Mouse (Mus musculus) heart, embryonic 14.5 days (tissue): ENCODE measurements around the gene Cuedc1. TPM values are rescaled to one million over a fixed set of nuclear protein-coding genes. Genes with fewer than 3 reads are reported as not detected.

Experiments
- ATAC-seq: fragments of 200-750 bp; cut with Nextera tagmentation; 2 replicates; pipeline ENCODE4 v1.8.0; 2017; ENCODE audit warnings: low read depth, moderate TSS enrichment; ENCODE audit not compliant: insufficient number of reproducible peaks, insufficient read depth, low FRiP score
- H3K27ac ChIP-seq, 2 experiments: fragments of 200-500 bp in 1 of 2; fragments of 300-500 bp in 1 of 2; sonication (generic) in 1 of 2; replicated peaks in 1 of 2; 2 replicates each; pipeline ENCODE4 v1.5.1; 2012 to 2014; ENCODE audit warnings: low read depth in 2 of 2, low read length in 2 of 2, control low read depth in 1 of 2, mild to moderate bottlenecking in 1 of 2, mixed read lengths in 1 of 2; ENCODE audit not compliant: control insufficient read depth in 1 of 2, insufficient read depth in 1 of 2
- H3K27me3 ChIP-seq: fragments of 300-500 bp; sonication (generic); 2 replicates; pipeline ENCODE4 v1.6.1; 2014; ENCODE audit warnings: mild to moderate bottlenecking, low read length, control low read depth; ENCODE audit not compliant: control insufficient read depth, insufficient read depth
- H3K36me3 ChIP-seq: fragments of 300-500 bp; sonication (generic); 2 replicates; pipeline ENCODE4 v1.6.1; 2014; ENCODE audit warnings: mild to moderate bottlenecking, control low read depth, low read length, mixed read lengths; ENCODE audit not compliant: control insufficient read depth, insufficient read depth
- H3K4me1 ChIP-seq, 2 experiments: fragments of 200-500 bp in 1 of 2; fragments of 300-500 bp in 1 of 2; sonication (generic) in 1 of 2; 2 replicates each; pipeline ENCODE4 v1.6.1; 2012 to 2014; ENCODE audit warnings: low read length in 2 of 2, control low read depth in 1 of 2, mixed read lengths in 1 of 2; ENCODE audit not compliant: control insufficient read depth in 2 of 2, insufficient read depth in 2 of 2
- H3K4me2 ChIP-seq: fragments of 300-500 bp; sonication (generic); 2 replicates; pipeline ENCODE4 v1.6.1; 2014; ENCODE audit warnings: mild to moderate bottlenecking, low read length
- H3K4me3 ChIP-seq, 2 experiments: fragments of 200-500 bp in 1 of 2; fragments of 300-500 bp in 1 of 2; sonication (generic) in 1 of 2; 2 replicates each; pipeline ENCODE4 v1.5.1; 2012 to 2014; ENCODE audit warnings: low read length in 2 of 2, mild to moderate bottlenecking in 2 of 2, control low read depth in 1 of 2, low read depth in 1 of 2, moderate library complexity in 1 of 2; ENCODE audit not compliant: control insufficient read depth in 1 of 2, insufficient read depth in 1 of 2
- H3K9ac ChIP-seq: fragments of 300-500 bp; sonication (generic); 2 replicates; pipeline ENCODE4 v1.6.1; 2014; ENCODE audit warnings: mild to moderate bottlenecking, low read length
- H3K9me3 ChIP-seq: fragments of 300-500 bp; sonication (generic); 2 replicates; pipeline ENCODE4 v1.6.1; 2016; ENCODE audit warnings: low read length, control low read depth; ENCODE audit not compliant: control insufficient read depth
- WGBS: fragments of 180-500 bp; shearing (Covaris S2); extraction: QIAGEN DNeasy Blood & Tissue Kit; methylation state at CpG from one replicate; pipeline ENCODE4 v1.1.7; 2014; 5-methylcytosine and 5-hydroxymethylcytosine counted together
- polyA plus RNA-seq: library from polyadenylated mRNA; unstranded; fragments of >200 nt; fragmentation: Nextera tagmentation; extraction: Ambion mirVana; gene quantifications from 2 replicates; pipeline ENCODE4 v1.2.1, GENCODE M21; 2014

Gene Cuedc1
- polyA plus RNA-seq, 1 experiment from 2014 or later = 17.0 TPM

DNA sequence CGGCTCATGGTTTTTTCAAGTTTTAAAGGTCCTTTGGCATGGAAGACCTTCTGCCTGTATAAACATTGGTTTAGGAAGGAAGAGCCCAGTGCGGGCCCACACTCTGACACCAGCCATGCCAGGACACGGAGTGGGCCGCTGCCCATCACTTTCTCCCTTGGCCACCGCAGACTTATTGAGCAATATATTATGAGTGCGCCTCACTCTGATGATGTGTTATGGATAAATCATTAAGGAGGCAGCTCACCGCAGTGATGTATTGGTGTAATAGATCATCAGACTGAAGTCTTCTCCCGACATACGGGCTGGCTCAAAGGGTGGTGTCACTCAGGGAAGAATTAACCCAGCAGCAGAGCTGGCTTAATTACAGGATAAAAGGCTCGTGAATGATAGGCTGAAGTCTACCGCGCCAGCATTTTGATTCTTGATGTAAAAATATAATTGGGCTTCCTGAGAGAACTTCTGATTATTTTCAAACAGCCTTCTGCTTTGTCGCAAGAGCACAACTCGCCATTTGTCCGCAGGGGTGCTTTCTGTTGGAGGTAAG, 124.1 kb downstream of the Cuedc1 start:
- Histone ChIP-seq H3K4me3 (no peak overlapping the region), H3K4me2 (no peak overlapping the region), H3K36me3 (no peaks in the 10 kb centered on the region), H3K4me1 (peaks cover 0 to 7% of the 10 kb centered on the region in 2 experiments; a peak in 2 of 4 replicates), H3K9ac (no peak overlapping the region), H3K27ac (no peak overlapping the region), H3K27me3 (no peaks in the 10 kb centered on the region), H3K9me3 (no peaks in the 10 kb centered on the region)
- no peak for ATAC-seq
- 88% methylated on average over 15 of the region's 15 CpGs for WGBS

DNA sequence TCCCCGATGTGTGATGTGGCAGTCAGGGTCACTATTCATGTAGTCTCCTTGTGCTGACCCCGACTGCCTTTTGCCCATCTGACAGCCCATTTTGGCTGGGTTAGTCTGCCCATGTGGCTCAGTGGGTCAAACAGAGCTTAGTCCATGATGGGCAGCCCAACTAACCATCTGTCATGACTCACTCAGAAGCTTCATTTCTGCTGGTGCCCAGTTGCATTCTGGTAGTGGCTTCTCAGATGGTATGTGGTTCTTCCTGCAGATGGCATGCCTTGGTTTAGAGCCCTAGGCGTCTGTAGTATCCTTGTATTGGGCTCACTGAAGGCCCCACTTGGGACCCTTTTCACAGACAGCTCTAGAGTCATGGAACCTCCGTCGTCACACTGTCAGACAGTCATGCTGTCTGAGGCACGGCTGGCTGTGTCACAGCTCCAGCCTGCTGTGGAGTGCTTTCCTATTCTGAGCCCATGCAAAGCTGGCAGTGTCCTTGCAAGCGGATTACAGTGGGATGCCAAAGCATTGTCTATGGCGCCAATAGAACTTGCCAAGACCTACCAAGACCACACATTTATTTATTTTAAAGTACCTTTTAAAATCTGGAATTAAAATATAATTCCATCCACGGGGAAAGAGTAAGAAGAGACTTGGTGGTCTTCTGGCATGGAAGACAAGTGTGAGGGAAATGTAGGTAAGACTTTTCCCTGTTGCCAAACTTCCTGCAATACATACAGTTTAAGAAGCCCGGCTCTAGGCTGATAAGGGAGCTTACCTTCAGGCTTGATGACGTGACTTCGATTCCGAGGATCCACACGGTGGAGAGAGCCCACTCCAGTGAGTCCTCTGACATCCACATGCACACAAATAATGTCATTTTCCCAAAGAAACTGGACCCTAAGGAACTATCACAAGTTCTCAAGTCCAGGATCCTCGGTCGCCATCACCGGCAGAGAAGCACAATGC, 129.4 kb downstream of the Cuedc1 start:
- H3K9me3 ChIP-seq = no peaks in the 10 kb centered on the region
- no peaks in the 10 kb centered on the region for H3K27me3 ChIP-seq
- no peak; the same call in 1 of the 2 replicates for ATAC-seq
- no peaks in the 10 kb centered on the region for H3K36me3 ChIP-seq
- H3K27ac ChIP-seq = no peak overlapping the region
- no peak overlapping the region for H3K4me2 ChIP-seq
- WGBS = 79% methylated on average over 17 of the region's 17 CpGs
- no peak overlapping the region for H3K4me3 ChIP-seq
- H3K9ac ChIP-seq = no peak overlapping the region
- H3K4me1 ChIP-seq = peaks cover 0 to 2% of the 10 kb centered on the region in 2 experiments; a peak in 1 of 4 replicates

DNA sequence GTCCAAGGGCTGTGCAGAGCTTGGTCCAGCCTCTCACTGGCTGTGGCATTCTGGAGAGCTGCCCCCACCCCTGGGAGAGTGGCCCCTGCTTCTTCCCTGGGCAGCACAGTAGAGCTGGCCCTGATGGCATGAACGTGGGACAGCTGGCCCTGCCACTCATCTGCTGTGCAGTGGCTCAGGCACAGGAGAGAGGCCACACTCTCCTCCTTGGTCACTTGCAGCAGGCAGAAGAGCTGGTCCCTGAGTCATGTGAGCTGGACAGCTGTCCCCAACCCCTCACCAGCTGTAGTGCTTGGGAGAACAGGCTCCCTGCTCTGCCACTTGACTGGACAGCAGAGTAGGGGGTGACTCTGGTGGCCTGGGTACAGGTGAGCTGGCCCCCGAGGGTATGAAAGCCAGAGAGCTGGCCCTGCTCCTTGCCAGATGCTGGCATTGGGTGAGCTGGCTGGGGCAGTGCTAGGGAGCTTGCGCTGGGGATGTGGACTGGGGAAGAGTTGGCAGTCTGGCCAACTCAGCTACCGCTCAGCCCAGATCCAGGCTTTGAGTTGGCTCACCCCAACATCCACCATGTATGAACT, 133.4 kb downstream of the Cuedc1 start:
- WGBS = 75% methylated on average over 4 of the region's 4 CpGs

DNA sequence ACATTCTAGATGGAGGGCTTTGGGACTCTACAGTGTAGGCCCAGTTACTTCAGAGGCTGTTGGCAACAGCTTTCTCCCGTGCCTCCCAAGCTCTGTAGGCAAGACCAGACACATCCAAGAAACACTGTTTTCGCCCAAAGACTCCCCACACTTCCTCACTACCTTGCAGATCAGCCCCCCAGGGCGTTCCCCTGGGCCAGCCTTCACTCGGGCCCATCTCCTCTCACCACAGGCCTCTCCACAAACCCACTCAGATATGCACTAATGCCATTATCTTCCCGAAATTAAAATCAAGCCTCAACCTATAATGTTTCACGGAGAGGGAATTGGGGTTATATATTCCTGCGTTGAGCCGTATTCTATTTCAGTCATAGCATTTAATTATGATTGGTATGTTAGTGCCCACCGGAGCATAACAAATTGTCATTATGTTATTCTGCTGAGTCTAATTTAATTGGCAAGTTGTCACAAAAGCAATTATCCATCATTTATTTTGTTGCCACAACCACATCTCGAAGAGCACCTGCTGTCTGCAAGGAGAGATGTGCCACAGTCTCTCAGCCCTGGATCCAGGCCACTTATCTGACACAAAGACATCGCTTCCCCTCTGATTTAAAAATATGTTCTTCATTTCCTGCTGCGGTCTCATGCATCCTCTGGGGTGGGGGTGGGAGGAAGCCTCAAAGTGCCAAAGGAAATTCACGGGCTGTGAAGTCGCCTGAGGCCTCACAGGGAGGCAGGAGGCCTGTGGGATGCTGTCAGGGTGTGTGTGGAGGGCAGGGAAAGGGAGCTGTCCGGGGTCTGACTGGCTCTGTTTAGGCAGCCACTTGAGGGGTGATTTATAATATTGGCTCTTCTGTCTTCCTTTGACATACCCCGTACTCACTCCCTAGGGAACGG, 135.9 kb downstream of the Cuedc1 start:
- no peak for ATAC-seq
- no peaks in the 10 kb centered on the region for H3K36me3 ChIP-seq
- peaks cover 17 to 18% of the 10 kb centered on the region in 2 experiments for H3K4me1 ChIP-seq
- no peak overlapping the region for H3K27ac ChIP-seq
- no peak overlapping the region for H3K9ac ChIP-seq
- no peak overlapping the region for H3K4me3 ChIP-seq
- no peak overlapping the region for H3K4me2 ChIP-seq
- H3K27me3 ChIP-seq = no peaks in the 10 kb centered on the region
- WGBS = 63% methylated on average over 17 of the region's 17 CpGs
- no peaks in the 10 kb centered on the region for H3K9me3 ChIP-seq

More for the DNA sequence above, 133.4 kb downstream of the Cuedc1 start:
- Histone ChIP-seq H3K27me3 (no peaks in the 10 kb centered on the region), H3K27ac (no peak overlapping the region), H3K4me3 (no peak overlapping the region), H3K9me3 (no peaks in the 10 kb centered on the region), H3K9ac (no peak overlapping the region), H3K36me3 (no peaks in the 10 kb centered on the region), H3K4me1 (peaks cover 14 to 17% of the 10 kb centered on the region in 2 experiments), H3K4me2 (no peak overlapping the region)
- no peak for ATAC-seq

DNA sequence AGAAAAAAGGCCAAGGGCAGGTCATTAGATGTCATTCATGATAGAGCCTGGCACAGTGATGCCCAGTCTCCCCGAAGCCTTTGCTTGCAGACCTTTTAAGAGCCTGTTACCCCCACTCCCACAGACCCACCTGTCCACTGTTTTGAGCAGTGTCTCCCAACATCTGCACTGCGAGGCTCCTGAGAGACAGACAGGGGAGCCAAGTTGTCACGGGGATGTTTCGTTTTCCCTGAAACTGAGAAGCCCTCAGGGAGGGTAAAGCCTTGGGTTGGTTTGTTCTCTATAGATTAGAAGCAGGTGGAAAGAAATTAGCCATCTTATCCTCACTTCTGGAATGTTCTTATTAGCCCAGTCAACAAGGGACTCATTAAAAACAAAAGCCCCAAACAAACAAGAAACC, 136.9 kb downstream of the Cuedc1 start:
- H3K4me2 ChIP-seq = no peak overlapping the region
- H3K9ac ChIP-seq = no peak overlapping the region
- no peaks in the 10 kb centered on the region for H3K36me3 ChIP-seq
- H3K27ac ChIP-seq = no peak overlapping the region
- no peak for ATAC-seq
- peaks cover 17 to 18% of the 10 kb centered on the region in 2 experiments for H3K4me1 ChIP-seq
- 45% methylated on average over 4 of the region's 4 CpGs for WGBS
- H3K27me3 ChIP-seq = no peaks in the 10 kb centered on the region
- H3K9me3 ChIP-seq = no peaks in the 10 kb centered on the region
- H3K4me3 ChIP-seq = no peak overlapping the region

DNA sequence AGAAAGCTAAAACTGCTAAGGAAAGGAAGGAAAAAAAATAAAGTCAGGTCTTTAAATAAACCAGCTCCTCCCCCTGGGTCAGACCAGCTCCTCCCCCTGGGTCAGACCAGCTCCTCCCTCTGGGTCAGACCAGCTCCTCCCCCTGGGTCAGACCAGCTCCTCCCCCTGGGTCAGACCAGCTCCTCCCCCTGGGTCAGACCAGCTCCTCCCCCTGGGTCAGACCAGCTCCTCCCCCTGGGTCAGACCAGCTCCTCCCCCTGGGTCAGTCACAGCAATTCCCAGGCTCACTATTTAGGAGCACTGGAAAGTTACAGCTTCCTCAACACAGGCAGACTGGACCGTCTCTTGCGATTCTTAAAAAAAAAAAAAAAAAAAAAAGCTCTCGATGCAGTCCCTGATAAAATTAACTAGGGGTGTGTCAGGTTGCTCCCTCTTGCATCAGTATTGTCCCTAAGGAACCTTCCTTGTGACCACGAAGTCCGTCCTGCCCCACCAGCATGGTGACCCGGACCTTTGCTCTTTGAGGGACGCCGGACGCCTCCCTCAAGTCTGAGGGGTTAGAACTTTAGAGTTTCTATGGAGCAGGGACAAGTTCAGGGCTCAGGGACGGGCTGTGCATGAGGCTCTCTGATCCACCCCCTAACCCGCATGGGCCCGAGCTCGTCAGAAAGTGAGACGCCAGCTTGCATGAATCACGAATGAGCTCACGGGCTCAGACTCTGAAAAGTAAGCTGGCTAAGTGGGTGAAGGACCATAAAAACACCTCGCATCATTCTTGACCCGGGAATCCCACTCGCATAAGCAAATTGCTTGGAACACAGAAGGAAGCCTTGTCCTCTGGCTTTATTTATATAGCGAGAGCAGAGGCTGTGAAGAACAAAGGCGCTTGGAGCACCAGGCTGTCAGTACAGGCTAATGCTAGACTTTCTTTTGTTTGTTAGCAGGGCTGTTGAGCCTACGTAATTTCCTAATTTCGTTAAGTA, 137.7 kb downstream of the Cuedc1 start:
- no peak; the same call in 1 of the 2 replicates for ATAC-seq
- 21% methylated on average over 23 of the region's 23 CpGs for WGBS

More for the DNA sequence above, 137.7 kb downstream of the Cuedc1 start:
- Histone ChIP-seq H3K9me3 (no peaks in the 10 kb centered on the region), H3K4me2 (peak overlapping the region; percentile 51), H3K27me3 (no peaks in the 10 kb centered on the region), H3K9ac (peak overlapping the region; percentile 46), H3K36me3 (no peaks in the 10 kb centered on the region), H3K4me3 (no peak overlapping the region; a peak in 1 of 4 replicates), H3K4me1 (peaks cover 17 to 18% of the 10 kb centered on the region in 2 experiments), H3K27ac (0 out of 4 replicates have a peak overlapping the region, but pooled peaks of 1 of the 2 experiments have one; percentile 19)
